Mouse (Mus musculus) midbrain, embryonic 15.5 days (tissue): ENCODE results near the gene Cxcl1. TPM values are rescaled to one million over a fixed set of nuclear protein-coding genes. Genes with fewer than 3 reads are reported as not detected.

Experiments used
- ATAC-seq: fragments of 200-750 bp; cut with Nextera tagmentation; replicated peaks from 2 replicates; pipeline ENCODE4 v1.8.0; 2017; ENCODE audit warnings: moderate TSS enrichment
- H3K27ac ChIP-seq: fragments of 300-500 bp; sonication (generic); 2 replicates; pipeline ENCODE4 v1.5.1; 2015; ENCODE audit warnings: mild to moderate bottlenecking, inconsistent platforms
- H3K27me3 ChIP-seq: fragments of 300-500 bp; sonication (generic); replicated peaks from 2 replicates; pipeline ENCODE4 v1.6.1; 2015; ENCODE audit warnings: inconsistent platforms
- H3K36me3 ChIP-seq: fragments of 300-500 bp; sonication (generic); replicated peaks from 2 replicates; pipeline ENCODE4 v1.6.1; 2015; ENCODE audit warnings: inconsistent platforms
- H3K4me1 ChIP-seq: fragments of 300-500 bp; sonication (generic); 2 replicates; pipeline ENCODE4 v1.6.1; 2015; ENCODE audit warnings: inconsistent platforms
- H3K4me2 ChIP-seq: fragments of 300-500 bp; sonication (generic); 2 replicates; pipeline ENCODE4 v1.6.1; 2015; ENCODE audit warnings: inconsistent platforms, mild to moderate bottlenecking, moderate library complexity
- H3K4me3 ChIP-seq: fragments of 300-500 bp; sonication (generic); 2 replicates; pipeline ENCODE4 v1.5.1; 2015; ENCODE audit warnings: mild to moderate bottlenecking, inconsistent platforms
- H3K9ac ChIP-seq: fragments of 300-500 bp; sonication (generic); 2 replicates; pipeline ENCODE4 v1.6.1; 2015; ENCODE audit warnings: mild to moderate bottlenecking, inconsistent platforms
- H3K9me3 ChIP-seq: fragments of 300-500 bp; sonication (generic); 2 replicates; pipeline ENCODE4 v1.6.1; 2016; ENCODE audit warnings: inconsistent platforms
- WGBS: fragments of 180-500 bp; shearing (Covaris S2); methylation state at CpG from one replicate; pipeline ENCODE4 v1.1.7; 2015; ENCODE audit warnings: mixed read lengths; 5-methylcytosine and 5-hydroxymethylcytosine counted together
- polyA plus RNA-seq: library from polyadenylated mRNA; unstranded; fragments of >200 nt; fragmentation: Nextera tagmentation; extraction: Ambion mirVana; gene quantifications from 2 replicates; pipeline ENCODE4 v1.2.1, GENCODE M21; 2015

Gene Cxcl1
- polyA plus RNA-seq, 1 experiment from 2014 or later, result 0.22 TPM

DNA sequence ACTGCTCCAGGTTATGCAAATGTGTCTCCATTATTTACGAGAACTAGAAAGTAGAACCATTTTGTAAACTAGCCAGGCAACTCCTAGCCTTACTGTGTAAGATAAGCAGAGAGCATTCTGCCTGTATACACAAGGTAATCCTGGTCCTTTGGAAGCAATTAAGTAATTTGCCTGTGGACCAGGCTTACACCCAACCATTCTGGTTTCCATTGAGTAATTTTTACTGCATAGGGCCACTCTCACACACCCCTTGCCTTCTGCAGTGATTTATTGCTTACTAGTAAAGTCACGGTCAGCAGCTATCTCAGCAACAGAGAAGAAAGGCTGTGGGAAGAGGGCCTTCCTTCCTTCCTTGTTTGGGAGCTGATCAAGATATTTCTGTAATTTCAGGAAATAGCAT lies 45.7 kb downstream of the Cxcl1 start:
- H3K4me3 ChIP-seq, result no peak overlapping the region
- no peak overlapping the region for H3K9ac ChIP-seq
- H3K9me3 ChIP-seq, result no peaks in the 10 kb centered on the region
- H3K4me2 ChIP-seq, result no peak overlapping the region
- 0 out of 2 replicates have a peak, but pooled peaks cover 2% of the 10 kb centered on the region for H3K36me3 ChIP-seq
- ATAC-seq, result no peak
- WGBS, result 90% methylated on average over 2 of the region's 2 CpGs
- H3K27me3 ChIP-seq, result no peaks in the 10 kb centered on the region
- no peak overlapping the region for H3K27ac ChIP-seq
- peaks cover 13% of the 10 kb centered on the region for H3K4me1 ChIP-seq

Other genes with a start within 250 kb of the Cxcl1 start
- 0.19 and 0.28 TPM in 2 replicates for gene Cxcl5, start 131.9 kb upstream of the Cxcl1 start, polyA plus RNA-seq
- gene Ppbp, start 122.7 kb upstream of the Cxcl1 start, polyA plus RNA-seq, result 0.84 and 1.7 TPM in 2 replicates
- 50.3 and 58.3 TPM in 2 replicates for gene Pf4, start 118.8 kb upstream of the Cxcl1 start, polyA plus RNA-seq
- 0.34 TPM in 1 of 2 replicates, not detected in the other for gene Cxcl3, start 105.1 kb upstream of the Cxcl1 start, polyA plus RNA-seq
- gene Cxcl15, start 96.7 kb upstream of the Cxcl1 start, polyA plus RNA-seq, result not detected in 2 replicates
- gene Cxcl2, start 12.6 kb downstream of the Cxcl1 start, polyA plus RNA-seq, result not detected in 2 replicates
- 59.7 and 65.4 TPM in 2 replicates for gene Mthfd2l, start 39.9 kb downstream of the Cxcl1 start, polyA plus RNA-seq
- not detected in 2 replicates for gene Epgn, start 136.2 kb downstream of the Cxcl1 start, polyA plus RNA-seq
- not detected in 2 replicates for gene Ereg, start 183.4 kb downstream of the Cxcl1 start, polyA plus RNA-seq
- gene Areg, start 248.4 kb downstream of the Cxcl1 start, polyA plus RNA-seq, result 0.14 and 0.36 TPM in 2 replicates